Mouse (Mus musculus) adrenal gland, postnatal 4 days (tissue): ENCODE results near the gene Supt4a. TPM values are rescaled to one million over a fixed set of nuclear protein-coding genes. Genes with fewer than 3 reads are reported as not detected.
A peak's percentile ranks its signal among the peaks of the same experiment; 100 is the strongest.

Experiments
- DNase-seq, 2 experiments: peaks; one replicate each; pipeline ENCODE4 v3.0.0; 2021 to 2022; ENCODE audit warnings: low spot score in 2 of 2, mixed read lengths in 2 of 2
- microRNA-seq: library from miRNA; unstranded; fragments of <30 nt; microRNA quantifications from one replicate; pipeline ENCODE4 v1.2.0, GENCODE M21; 2021
- total RNA-seq, 2 experiments: library from RNA; stranded (reverse); gene quantifications; 2 replicates each; pipeline ENCODE4 v1.2.3; 2021

Gene Supt4a
- total RNA-seq, 2 experiments from 2014 or later = 88.2 to 89.0 TPM

DNA sequence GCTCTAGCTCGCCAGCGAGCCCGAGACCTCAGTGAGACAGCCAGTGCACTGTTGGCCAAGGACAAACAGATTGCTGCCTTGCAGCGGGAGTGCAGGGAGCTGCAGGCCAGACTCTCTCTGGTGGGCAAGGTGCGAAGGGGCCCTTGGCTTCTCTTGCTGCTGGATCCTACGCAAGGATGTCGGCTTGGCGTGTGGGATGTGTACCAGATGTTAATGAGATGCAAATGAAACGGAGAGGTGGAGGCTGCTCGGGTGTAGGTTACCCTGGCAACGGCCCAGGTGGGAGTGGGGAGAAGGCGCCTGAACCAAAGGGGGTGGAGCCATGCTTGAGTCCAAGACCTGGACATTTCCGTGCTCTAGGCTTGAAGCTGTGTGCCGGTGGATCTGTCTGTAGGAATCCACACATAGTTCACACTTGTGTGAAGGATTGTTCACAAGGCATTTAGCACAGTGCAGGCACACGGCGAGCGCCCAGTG is 26.2 kb downstream of the Supt4a start:
- no peak for DNase-seq

DNA sequence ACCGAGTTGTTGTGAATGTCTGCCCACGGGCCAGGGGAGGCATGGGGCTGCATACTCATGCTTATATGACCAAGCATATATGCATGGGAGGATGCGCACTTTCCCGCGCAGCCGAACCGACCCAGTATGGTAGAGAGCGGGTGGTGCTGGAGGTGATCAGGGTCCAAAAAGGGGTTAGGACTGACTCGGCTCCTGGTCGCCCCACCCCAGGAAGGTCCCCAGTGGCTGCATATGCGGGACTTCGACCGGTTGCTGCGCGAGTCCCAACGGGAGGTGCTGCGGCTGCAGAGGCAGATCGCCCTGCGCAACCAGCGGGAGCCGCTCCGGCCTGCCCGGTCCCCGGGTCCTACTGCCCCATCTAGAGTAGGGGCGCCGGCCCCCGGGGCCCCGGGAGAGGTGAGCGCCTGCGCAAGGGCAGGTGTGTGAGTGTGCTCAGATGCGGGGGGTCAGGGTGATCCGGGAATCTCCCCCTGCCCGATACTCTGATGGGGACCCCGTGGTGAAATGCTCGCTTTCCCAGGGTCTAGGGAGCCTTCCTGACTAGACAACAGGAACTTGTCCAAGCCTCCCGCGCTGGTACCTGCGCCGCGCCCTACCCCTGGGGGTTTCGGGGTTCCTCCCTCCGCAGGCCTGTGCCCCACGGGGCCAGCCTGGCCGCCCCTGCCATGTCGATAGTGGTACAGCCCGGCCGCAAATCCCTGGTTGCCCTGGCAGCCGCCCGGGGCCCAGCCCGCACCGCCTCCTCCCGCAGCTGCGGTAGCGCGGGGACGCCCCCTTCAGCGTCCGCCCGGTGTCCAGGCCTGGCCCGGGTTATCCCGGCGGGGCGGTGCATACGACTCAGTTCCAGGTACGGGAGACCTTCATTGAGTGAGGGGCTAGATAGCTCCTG is 26.9 kb downstream of the Supt4a start:
- no peak for DNase-seq

DNA sequence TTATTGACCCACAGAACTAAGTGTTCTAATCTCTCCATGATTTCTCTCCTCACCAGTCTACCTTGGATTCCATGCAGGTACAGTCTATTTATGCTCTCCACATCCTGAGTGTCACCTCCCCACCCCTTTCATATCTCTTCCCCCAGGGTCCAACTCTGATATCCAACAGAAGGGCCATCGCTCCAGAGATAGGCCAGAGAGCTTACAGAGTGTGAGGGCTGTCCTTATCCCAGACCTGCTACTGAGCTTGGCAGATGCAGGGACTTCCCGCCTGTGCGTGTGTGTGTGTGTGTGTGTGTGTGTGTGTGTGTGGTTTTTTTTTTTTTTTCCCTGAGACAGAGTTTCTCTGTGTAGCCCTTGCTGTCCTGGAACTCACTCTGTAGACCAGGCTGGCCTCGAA is 31.4 kb downstream of the Supt4a start:
- no peak for DNase-seq

DNA sequence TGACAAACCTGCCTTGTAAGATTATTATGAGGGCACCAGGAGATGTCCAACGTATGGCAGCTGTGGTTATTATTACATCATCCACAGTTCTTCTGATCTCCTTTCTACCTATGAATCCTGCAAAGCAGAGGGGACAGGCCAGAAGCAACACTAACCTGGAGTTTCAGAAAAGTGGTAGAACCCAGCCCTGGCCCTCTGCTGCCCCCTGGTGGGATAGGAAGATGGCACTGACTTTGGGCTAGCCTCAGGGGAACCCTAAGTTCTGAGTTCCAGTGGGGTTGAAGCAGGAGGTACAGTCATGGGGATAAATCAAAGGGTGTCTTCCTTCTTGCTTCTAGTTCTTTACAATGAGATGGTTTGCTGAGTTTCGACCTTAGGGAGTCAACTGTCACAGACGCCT is 33.6 kb downstream of the Supt4a start:
- DNase-seq = peak; percentile 50 to 66

DNA sequence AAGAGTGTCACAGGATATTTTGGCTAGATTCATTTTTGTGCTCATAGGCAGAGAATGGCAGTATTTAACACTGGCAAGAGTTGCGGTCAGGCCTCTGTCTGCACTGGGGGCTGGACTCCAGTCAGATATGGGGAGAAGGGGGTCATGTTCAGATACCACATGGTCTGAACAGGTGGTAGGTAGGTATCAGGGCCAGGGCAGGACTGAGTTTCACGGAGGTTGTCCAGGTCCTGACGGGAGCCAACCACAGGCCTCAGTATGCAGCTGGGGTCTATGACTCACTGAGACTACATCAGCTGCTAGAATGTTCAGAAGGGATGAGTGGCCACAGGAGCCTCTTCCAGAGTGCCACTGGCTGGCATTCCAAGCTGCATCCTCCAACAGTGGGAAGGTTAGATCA is 35.0 kb downstream of the Supt4a start:
- DNase-seq = no peak

DNA sequence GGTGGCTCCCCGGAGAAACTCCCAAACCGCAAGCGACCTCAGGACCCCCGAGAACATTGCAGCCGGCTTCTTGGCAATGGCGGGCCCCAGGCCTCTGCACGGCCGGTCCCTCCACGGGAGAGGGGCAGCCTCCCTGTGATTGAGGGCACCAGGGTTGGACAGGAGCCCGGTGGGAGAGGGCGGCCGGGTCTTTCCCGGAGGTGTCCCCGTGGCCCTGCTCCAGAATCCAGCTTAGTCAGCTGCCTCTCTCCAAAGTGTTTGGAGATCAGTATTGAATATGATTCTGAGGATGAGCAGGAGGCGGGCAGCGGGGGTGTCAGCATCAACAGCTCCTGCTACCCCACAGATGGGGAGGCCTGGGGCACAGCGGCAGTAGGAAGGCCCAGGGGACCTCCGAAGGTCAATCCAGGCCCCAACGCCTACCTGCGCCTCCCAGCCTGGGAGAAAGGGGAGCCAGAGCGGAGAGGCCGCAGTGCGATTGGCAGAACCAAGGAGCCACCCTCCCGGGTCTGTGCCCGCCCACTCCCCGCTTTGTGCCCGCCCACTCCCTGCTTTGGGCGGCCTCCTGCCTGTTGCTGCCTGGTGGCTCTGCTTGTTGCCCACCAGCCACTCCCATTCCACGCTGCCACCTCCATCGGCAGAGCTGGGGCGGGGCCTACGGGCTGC is 40.9 kb downstream of the Supt4a start:
- no peak for DNase-seq

DNA sequence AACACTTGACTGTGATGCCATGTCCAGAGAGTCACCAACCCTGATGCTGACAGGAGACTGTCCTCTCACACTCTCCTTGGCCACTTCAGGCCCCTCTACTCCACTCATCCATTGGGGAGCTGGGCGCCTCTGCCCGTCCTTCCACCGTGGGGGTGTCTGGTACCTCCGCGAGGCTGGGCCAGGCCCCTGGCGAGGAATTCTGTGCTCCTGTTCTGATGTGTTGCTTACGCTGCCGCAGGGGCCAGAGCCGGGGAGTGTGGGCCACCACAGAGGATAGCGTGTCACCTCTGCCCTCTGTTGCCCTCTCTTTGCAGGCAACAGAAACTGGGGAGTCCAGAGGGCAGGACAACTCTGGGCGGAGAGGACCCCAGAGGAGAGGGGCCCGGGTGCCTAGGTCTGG is 41.6 kb downstream of the Supt4a start:
- DNase-seq = no peak

DNA sequence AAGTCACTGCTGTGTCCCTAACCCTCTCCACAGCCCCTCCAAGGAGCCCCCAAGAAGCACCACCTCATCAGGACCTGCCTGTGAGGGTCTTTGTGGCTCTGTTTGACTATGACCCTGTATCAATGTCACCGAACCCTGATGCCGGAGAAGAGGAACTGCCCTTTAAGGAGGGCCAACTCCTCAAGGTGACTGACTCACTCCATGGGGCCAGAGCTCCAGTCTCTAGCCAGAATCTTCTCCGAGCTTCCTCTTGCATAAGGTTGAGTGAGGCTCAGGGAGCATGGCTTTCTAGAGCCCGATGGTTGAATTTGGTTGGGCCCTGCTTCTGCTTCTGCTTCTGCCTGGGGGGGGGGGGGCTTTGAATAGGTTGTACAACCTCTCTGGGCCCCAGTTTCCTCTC is 42.0 kb downstream of the Supt4a start:
- no peak for DNase-seq

DNA sequence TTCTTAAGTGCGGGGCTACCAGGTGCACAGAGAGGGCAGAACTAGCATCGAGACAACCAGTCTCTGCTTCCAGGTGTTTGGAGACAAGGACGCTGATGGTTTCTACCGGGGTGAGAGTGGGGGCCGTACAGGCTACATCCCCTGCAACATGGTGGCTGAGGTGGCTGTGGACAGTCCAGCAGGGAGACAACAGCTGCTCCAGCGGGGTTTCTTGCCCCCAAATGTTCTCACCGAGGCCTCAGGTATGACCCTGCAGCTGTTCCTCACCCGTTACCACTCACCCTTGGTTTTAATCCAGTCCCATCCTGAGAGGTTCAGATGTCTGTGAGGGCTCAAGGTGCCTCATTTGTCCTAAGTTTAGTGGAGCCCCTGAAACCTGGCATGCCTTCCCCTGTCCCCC is 42.8 kb downstream of the Supt4a start:
- no peak for DNase-seq

DNA sequence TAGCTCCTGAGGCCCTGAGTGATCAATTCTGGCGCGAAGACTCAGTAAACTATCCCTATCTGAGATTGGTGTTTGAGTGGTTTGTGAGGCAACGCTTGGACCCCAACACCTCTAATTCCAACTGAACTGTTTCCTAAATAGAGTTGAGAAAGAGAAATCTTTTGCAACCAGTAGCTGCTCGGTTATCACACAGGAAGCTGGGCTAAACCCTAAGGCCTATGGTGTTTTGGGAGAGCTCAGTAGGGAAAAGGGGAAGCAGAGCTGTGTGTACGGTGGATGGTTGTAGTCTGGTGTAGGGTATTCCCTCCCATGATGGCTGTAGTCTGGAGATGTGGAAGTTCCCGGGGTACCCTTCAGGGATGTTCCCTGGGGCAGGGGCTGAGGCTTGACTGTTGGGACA is 52.7 kb downstream of the Supt4a start:
- no peak for DNase-seq

Small RNA genes within 50 kb of the gene (microRNA-seq; reads per million reads assigned to microRNA genes)
- not detected for gene Mir142
- not detected for gene Mir142b

Other genes with a start within 250 kb of the Supt4a start
- not detected for gene Gm11492, start 170.9 kb upstream of the Supt4a start, total RNA-seq
- 10 to 100 TPM; 39.7 to 47.5 TPM for gene Sept4, start 168.6 kb upstream of the Supt4a start, total RNA-seq
- gene Mtmr4, start 145.4 kb upstream of the Supt4a start, total RNA-seq = 10 to 100 TPM; 29.1 to 33.1 TPM
- under 1 TPM; 0.17 TPM for gene Hsf5, start 120.4 kb upstream of the Supt4a start, total RNA-seq
- 1 to 10 TPM; 4.4 to 5.7 TPM for gene Rnf43, start 74.8 kb upstream of the Supt4a start, total RNA-seq
- 1 to 10 TPM; 6.4 to 7.6 TPM for gene Tspoap1, start 23.0 kb downstream of the Supt4a start, total RNA-seq
- gene Mpo, start 56.0 kb downstream of the Supt4a start, total RNA-seq = 10 to 100 TPM in 1 of 2 experiments, 1 to 10 TPM in 1; 2.8 to 12.9 TPM
- gene Lpo, start 90.7 kb downstream of the Supt4a start, total RNA-seq = not detected
- 10 to 100 TPM; 22.3 to 22.5 TPM for gene Mks1, start 115.7 kb downstream of the Supt4a start, total RNA-seq
- gene Epx, start 138.0 kb downstream of the Supt4a start, total RNA-seq = under 1 TPM; 0.45 to 0.99 TPM
- not detected for gene Olfr462, start 154.7 kb downstream of the Supt4a start, total RNA-seq
- gene Olfr463, start 159.8 kb downstream of the Supt4a start, total RNA-seq = not detected
- not detected for gene Olfr464, start 183.4 kb downstream of the Supt4a start, total RNA-seq
- 100 to 1,000 TPM; 143 to 154 TPM for gene Dynll2, start 250.0 kb downstream of the Supt4a start, total RNA-seq